Mouse (Mus musculus) urinary bladder, adult 2 months (tissue): Measurements from ENCODE around the gene Anks1b. TPM values are rescaled to one million over a fixed set of nuclear protein-coding genes. Genes with fewer than 3 reads are reported as not detected.

Experiments used
- DNase-seq: peaks from one replicate; pipeline ENCODE4 v3.0.0; 2022; ENCODE audit warnings: low spot score
- polyA plus RNA-seq: library from polyadenylated mRNA; depleted of rRNA; stranded (reverse); fragments of >200 nt; gene quantifications from 2 replicates; pipeline ENCODE4 v1.2.3, GENCODE M21; 2012

Anks1b gene
- polyA plus RNA-seq, 1 experiment: 0.29 TPM

DNA sequence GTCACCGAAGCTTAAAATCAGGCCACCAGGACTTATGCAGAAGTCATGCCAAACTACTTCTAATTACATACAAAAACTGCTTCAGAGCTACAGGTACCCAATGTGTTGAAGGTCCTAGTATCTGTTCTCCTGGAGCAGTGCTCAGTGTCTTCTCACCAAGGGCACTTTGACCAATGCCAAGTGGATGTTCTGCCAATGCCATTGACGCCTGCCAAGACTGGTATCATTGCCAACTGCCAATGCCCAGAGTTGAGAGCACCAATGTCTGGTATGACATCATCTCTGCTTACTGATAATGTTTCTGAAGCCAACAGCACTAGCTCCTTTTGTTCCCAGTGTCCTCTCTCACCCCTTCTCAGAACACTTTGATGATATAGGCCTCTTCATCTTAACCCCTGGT lies 793.4 kb downstream of the Anks1b start:
- DNase-seq: no peak

- no peak for DNase-seq
Observed at GRCm38 (mm10) chr10:90670291-90670690, 797.0 kb downstream of the Anks1b start.

DNA sequence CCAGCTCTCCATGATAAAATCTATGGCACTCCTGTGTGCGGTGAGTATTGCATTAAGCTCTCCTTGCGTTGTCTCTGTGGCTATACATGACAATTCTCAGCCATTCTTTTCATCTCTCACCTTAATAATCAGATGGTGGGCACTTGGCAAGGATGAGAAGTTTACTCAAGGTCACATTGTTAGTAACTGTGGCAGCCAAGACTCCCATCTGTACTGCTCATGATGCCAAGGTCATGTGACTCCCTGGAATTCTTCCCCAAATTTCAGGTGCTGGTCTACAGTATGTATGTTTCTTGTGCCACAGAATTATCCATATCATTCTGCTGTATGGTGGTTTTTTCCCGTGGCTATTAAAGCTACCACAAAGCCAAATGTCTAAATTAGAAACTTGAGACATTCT lies 798.8 kb downstream of the Anks1b start:
- no peak for DNase-seq

DNA sequence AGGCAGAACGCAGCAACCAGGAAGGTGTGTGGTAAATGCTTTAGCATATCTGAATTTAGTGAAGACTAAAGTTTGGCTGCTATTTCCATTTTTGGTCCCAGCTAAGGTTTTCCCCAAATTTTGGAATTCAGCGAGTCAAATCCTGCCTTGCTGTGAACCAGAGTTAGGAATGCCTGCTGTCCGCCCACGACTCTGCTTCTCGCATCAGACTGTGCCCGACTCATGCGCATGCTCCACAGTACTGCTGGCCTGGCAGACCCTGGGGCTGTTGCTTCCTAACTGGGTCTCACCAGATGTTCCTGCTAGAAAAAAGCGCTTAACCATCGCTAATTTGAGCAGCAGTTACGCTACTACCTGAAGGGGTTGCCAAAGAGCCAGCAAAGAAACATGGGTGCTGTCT lies 801.1 kb downstream of the Anks1b start:
- no peak for DNase-seq

DNA sequence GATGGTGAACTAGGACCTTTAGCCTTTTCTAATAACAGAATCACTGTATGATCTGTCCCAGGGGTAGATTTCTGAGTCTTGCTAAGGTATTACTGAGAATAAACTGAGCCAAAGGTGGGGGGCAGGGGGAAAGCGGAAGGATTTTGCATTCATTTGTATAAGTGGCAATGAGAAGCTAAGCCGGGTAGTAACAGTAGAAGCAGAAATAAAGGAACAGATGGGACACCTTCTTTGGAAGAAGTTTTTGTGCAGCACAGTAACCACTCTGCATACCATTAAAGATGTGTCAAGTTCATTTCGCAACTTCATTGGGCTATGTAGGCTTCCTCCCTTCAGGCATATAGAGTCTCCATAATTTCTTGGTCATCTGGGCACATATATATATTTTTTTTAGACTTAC lies 804.1 kb downstream of the Anks1b start:
- DNase-seq: no peak

GRCm38 (mm10) chr10:90679713-90680470 lies 806.6 kb downstream of the Anks1b start:
- no peak for DNase-seq

GRCm38 (mm10) chr10:90683813-90684212 lies 810.5 kb downstream of the Anks1b start:
- no peak for DNase-seq

DNA sequence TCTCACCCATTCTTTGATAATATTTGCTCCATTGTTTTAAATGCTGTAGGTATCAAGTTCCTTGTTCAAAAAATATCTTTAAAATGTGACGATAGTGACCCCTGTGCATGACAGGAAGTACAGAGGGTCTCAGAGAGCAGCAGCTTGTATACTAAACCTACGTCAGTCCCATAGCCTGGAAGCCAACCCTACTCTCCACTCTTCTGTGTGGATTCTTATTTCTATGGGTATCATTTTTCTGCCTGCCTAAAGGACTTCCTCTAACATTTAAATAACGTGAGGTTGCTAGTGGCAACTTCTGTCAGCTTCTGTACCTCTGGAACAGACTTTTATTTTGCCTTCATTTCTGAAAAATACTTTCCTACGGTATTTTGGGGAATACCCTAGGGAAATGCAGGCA lies 812.1 kb downstream of the Anks1b start:
- DNase-seq: no peak

- DNase-seq: no peak
Observed at GRCm38 (mm10) chr10:90688153-90688552, 814.8 kb downstream of the Anks1b start.

- DNase-seq: no peak
Observed at GRCm38 (mm10) chr10:90688696-90689252, 815.5 kb downstream of the Anks1b start.

GRCm38 (mm10) chr10:90689854-90690513 lies 816.7 kb downstream of the Anks1b start:
- DNase-seq: peak; percentile 29

DNA sequence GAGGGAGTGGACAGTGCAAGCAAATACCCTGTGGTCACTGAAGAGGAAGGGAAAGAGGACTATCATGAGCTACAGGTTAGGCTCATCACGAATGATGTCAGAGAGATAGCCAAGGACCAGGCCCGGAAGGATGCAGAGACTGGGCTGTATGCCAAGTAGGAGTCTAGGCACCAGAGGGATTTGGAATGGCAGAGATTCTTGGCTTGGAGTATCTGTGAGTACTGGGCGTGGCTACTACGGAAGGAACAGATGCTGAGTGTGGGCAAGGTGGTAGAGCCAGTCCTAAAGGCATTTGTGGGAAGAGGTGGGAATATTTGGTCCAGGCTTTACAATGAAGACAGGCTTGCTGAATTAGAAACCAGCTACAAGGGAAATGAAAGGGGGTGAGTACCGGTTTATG lies 823.4 kb downstream of the Anks1b start:
- DNase-seq: no peak

GRCm38 (mm10) chr10:90697413-90697812 lies 824.1 kb downstream of the Anks1b start:
- DNase-seq: no peak

- DNase-seq: no peak
Observed at GRCm38 (mm10) chr10:90699211-90699610, 825.9 kb downstream of the Anks1b start.

DNA sequence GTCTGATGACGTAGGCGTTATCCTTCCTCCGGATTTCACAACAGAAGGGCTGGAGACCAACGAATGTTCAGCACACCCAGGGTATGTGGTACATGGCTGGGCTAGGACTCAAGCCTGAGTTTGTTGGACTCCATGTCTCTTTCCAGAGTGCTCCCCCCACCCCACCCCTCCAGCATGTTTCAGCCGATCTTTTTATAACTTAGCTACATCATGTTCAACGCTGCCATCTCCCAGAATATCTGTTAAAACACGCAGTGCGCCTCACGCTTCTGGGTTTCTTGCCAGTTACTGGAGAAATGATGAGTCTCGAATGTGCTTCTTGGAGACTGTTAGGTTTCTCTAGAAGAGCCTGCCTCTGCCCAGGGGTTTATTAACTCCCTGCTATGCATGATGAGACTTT lies 831.3 kb downstream of the Anks1b start:
- no peak for DNase-seq

- no peak for DNase-seq
Observed at GRCm38 (mm10) chr10:90708822-90709601, 835.7 kb downstream of the Anks1b start.

GRCm38 (mm10) chr10:90709602-90709931 lies 836.3 kb downstream of the Anks1b start:
- no peak for DNase-seq

DNA sequence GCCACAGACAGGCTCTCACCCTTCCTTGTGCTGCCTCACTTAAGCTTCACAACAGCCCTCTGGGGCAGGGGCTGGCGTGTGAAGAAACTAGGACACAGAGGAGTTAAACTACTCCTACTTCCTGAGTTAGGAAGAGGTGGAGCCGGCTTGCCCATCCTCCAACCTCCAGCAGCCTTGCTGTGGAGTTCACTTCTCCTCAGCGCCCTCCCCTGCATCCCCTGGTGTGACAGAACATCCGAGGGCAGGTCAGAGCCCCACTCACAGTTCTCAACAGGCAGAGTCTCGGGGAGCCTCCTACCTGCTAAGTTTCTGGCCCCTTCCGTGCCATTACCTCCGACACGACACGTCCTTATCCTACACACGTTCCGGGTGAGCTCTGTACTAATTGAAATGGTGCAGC lies 844.7 kb downstream of the Anks1b start:
- DNase-seq: no peak

DNA sequence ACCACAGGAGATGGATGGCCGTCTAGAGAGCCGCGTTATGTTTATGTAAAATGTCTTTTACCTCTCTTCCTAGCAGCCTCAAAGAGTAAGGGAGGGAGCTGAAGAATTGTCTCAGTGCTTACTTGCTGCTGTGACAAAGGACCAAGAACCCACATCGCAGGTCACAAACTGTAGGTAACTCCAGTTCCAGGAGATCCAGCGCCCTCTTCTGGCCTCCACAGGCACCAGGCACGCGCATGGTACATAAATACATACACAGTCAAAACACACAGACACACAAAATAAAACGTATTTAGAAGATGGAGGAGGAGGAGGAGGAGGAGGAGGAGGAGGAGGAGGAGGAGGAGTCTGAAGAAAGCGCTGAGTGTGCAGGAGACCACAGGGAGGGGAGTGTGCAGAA lies 845.4 kb downstream of the Anks1b start:
- DNase-seq: no peak

- DNase-seq: no peak
Observed at GRCm38 (mm10) chr10:90719996-90720395, 846.7 kb downstream of the Anks1b start.

DNA sequence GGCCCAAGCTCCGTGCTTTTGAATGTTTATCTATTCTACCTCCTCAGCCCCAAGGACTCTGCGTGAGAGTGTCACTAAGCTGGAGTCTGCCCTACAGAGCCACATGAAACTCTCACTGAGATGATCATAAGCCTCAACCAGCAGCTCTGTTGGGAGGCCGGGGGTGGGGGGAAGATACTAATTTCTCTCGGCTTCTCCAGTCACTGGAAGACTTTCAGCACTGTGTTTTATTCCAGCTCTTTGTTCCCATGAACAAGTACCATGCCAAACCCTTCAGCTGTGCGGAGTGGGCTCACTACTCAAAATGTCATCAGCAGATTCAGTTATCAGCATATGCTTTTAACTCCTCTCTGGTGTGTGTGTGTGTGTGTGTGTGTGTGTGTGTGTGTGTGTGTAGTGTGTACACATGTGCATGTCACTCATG lies 849.8 kb downstream of the Anks1b start:
- DNase-seq: no peak

GRCm38 (mm10) chr10:90723941-90724341 lies 850.6 kb downstream of the Anks1b start:
- no peak for DNase-seq

- DNase-seq: no peak
Observed at GRCm38 (mm10) chr10:90724931-90725330, 851.6 kb downstream of the Anks1b start.
